Mouse (Mus musculus) liver, postnatal 0 days (tissue): ENCODE measurements around the gene Pex11a.

Source experiments
- CTCF ChIP-seq: sonication (generic); IDR thresholded peaks from 2 replicates; pipeline ENCODE4 v1.5.1; 2016; ENCODE audit warnings: antibody characterized with exemption, low read depth
- EP300 ChIP-seq: IDR thresholded peaks from 2 replicates; pipeline ENCODE4 v1.6.1; 2016; ENCODE audit warnings: antibody characterized with exemption, low read depth, mild to moderate bottlenecking

- TF ChIP-seq CTCF (no peak), EP300 (no peak)
Measured at GRCm38 (mm10) chr7:79715187-79715981, 27.5 kb downstream of the Pex11a start, which contains the start of gene Kif7.
